Mouse (Mus musculus) layer of hippocampus, adult 9-10 months (tissue): ENCODE data around the gene Pcdh15.

Experiments
- DNase-seq: peaks from one replicate; pipeline ENCODE4 v3.0.0; 2022; ENCODE audit warnings: low spot score

Pcdh15 gene

DNA sequence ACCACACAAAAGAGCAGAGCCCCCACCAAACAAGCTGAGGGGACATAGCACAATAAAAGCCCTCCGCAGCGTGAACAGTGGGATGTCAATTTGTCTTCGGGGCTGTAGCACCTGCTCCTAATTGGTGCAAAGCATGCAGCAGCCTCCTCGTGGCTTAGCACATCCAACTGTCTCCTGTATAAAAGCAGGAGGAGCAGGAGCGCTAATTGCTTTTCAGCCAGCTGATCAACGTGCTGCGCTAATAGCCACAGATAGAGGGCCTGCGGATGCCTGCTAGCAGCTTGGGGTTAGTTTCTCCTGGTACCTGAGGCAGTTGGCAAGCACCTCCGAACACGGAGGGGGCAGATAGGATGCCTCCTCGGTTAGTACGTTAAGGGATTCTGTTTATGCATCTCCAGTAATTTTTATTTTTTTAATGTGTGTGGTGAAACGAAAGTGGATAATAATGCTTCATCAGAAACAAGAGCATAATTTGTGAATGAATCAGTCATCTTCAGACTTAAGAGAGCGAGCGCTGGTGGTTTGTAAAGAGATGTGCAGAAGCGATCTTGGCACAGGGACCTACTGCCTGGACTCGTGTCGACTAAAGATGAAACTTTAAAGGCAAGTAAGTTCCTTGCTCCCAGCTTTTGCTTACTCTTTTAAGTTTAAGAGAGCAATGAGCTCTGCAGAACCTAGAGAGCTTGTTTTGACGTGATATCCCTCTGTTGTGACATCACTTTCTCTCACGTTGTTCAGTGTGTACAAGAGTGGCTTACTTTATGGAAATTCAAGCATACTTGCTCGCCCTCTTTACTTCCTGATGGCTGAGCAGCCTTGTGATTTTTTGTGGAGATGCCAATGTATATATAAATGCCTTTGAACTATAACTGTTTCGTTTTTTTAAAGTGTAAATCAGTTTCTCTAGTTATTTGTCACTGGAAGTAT is 722.8 kb downstream of the Pcdh15 start:
- DNase-seq: peak; percentile 22

GRCm38 (mm10) chr10:73823214-73823613 is 724.1 kb downstream of the Pcdh15 start:
- DNase-seq: no peak

DNA sequence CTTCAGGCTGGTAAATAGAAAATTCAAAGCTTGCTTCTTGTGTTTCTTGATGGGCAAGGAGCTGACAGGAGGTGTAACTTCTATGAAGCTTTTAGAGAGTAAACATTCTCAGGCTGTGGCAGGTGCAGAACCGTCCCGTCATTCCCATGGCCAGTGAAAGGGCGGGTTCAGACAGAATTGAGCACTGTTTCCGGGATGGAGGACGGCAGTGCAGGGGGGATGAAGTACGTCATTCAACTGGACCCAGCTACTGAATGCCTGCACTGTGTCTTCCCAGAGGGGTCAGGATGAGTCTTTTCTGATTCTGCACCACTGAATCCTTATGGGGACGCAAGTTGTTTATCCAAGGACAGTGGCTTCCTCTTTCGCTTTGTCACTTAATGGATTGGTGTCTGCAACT is 727.2 kb downstream of the Pcdh15 start:
- DNase-seq: peak; percentile 13

- no peak for DNase-seq
These were observed 729.6 kb downstream of the Pcdh15 start for GRCm38 (mm10) chr10:73828781-73829180.

GRCm38 (mm10) chr10:73844998-73845397 is 745.9 kb downstream of the Pcdh15 start:
- DNase-seq: no peak

DNA sequence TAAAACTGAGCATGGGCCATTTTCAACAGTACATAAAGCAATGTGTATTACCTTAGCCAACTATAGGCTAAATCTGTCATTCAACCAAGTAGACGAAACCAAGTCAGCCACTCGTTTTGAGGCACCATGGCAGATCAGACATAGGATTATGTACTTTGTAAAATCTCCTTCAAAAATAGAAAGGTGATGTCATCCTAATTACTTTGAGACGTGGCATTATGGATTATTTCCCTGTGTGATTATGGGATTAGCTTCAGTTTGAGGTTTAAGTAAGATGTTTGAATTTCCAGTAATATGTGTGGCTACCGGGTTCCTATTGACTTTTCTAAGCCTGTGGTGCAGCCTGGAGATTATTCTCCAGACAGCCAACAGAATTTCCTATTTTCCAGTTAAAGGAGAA is 763.0 kb downstream of the Pcdh15 start:
- no peak for DNase-seq

DNA sequence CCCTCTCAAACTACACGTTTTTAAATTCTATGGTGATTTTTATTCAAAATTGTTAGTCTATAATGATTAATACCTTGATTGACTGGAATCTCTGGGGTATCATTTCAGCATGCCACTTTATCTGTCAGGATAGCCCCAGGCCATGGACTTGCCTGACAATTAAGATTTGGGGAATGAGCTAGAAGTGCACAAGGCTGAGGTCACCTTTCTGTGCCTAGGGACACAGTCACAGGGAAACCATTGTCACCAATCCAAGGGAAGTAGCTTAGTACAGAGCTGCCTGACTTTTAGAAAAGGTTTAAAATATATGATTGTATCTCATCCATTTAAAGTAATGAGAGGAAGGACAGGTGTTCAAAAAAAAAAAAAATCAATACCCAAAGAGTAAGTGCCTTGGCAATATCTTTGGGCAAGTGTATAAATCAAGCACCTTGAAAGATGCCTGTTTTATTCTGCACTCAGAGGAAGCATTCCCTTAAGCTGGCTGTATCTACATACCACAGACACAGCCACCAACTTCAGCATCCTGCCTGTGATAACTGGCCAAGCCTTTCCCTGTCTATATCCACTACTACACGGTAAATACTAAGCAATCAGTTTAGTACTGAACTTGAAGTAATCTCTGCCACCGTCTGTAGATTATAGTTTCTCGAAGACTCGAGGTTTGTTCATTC is 779.0 kb downstream of the Pcdh15 start:
- DNase-seq: no peak

- no peak for DNase-seq
These were observed 779.6 kb downstream of the Pcdh15 start for GRCm38 (mm10) chr10:73878729-73879067.

DNA sequence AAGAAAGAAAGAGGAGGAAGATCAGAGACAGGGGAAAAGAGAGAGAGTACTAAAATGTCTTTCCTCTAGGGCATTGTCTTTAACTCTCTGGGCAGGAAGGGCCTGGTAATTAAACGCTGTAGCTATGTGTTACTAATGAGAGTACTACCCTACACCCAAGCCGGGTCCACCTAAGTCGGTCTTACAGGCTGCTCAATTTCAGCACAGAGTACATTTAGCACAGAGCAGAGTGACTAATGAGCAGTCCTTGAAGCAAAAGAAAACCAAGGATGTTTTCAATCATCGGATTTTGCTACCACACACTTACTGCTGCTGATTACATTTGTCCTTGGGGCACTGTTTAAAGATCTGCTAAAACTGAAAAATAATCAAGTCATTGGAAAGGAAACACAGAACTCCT is 788.6 kb downstream of the Pcdh15 start:
- DNase-seq: no peak

DNA sequence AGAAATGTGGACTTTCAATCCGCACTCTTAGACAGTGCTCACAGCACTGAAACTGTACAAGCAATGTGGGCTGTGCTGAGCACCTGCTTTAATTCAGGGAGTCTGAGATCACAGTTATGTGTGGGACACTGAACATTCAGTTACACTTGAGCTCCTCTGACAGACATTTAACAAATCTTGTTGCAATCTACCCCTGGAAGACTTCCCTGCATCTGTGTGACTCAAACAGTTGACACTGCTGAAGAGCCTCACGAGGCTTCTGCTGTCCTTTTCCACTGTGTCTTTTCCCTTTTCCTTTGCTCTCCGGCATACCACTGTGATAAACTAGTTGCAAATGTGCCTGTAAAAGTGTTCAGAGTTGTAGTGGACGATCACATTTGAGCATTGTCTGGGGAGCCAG is 793.1 kb downstream of the Pcdh15 start:
- DNase-seq: no peak

DNA sequence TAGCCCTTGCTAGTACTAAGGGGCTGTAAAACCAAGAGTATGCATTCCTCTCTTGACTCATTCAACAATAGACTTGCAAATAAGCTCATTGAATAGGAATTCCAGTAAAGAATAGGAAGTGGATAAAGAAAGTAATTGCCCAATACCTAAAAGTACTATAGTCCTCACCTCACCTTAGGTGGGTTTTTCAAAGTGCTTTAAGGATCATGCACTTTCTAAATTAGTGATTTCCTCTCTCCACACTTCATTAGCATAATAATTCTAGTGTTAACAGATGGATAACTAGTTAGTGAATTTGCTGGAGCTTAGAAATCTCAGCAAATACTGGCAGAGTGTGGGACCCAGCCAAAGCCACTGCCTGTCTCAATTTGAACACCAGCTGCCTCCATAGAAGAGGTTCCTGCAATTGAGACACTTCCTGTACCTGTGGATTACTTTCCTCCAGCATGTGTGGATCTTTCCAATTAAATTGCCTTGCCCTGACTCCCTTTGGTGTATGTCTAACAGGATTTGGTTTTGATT is 797.0 kb downstream of the Pcdh15 start:
- DNase-seq: no peak

DNA sequence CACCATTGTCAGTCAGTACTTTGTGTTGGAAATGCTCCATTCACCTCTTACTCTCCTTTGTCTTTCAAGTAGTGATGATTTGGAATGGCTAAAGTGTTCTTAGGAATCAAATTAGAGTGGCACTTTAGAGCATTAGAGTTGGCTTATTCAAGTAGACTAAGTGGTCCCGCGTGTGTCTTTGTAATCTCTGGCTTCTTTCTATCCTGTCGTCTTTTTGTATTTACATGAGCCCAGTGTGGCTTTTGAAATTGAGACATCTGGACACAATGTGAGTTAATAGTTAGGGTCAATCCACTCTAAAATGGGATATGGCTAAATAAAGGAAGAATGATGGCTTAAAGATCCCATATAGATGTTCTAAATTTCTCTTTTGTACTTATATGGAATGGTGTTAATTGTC is 800.0 kb downstream of the Pcdh15 start:
- DNase-seq: no peak

DNA sequence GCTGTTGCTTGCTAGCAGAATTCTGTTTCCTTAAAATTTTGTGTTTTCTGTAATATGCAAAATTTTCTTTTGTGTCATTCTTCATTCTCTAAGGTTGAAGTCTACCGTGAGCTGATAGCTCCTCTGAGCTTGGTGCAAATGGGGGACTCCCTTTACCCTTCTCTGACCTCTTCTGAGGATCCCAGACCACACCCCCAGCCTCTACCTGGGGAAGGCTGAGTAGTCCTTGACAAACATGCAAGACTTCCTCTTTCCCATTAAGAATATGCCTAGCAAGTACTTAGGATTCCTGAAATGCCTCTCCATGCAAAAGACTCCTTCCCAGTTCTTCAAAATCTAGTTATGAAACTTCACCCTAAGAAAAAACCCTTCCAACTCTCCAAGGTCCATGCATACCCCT is 808.5 kb downstream of the Pcdh15 start:
- DNase-seq: no peak

GRCm38 (mm10) chr10:73908568-73908967 is 809.4 kb downstream of the Pcdh15 start:
- no peak for DNase-seq

DNA sequence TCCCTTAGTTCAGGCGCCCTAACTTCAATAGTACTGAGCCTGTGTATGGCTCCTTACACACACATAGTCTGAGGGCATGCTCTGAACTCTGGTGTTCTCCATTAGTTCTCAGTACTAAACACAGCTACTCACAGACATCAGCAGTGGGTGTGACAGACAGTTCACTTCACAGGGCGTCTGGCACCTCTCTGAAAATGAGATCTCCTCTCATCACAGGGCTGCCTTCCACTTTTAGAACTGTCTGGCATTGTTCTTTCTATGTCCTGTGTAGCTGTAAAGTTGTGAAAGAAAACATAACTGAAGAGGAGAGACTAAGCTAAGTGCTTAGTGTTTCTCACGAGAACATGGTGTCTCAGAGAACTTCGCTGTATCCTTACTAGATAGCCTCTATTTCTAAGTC is 816.0 kb downstream of the Pcdh15 start:
- no peak for DNase-seq

GRCm38 (mm10) chr10:73921579-73921978 is 822.4 kb downstream of the Pcdh15 start:
- DNase-seq: peak; percentile 13

DNA sequence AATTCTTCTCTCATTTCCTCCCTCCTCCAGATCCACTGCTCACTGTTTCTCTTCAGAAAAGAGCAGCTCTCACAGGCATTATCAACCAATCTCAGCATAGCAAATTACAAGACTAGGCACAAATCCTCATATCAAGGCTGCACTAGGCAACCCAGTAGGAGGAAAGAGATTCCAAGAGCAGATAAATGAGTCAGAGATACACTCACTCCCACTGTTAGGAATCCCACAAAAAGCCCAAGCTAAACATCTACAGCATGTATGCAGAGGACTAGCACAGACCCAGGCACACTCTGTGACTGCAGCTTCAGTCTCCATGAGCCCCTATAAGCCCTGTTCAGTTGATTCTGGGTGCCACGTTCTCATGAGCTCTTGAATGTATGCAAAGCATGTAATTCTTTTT is 829.5 kb downstream of the Pcdh15 start:
- no peak for DNase-seq

DNA sequence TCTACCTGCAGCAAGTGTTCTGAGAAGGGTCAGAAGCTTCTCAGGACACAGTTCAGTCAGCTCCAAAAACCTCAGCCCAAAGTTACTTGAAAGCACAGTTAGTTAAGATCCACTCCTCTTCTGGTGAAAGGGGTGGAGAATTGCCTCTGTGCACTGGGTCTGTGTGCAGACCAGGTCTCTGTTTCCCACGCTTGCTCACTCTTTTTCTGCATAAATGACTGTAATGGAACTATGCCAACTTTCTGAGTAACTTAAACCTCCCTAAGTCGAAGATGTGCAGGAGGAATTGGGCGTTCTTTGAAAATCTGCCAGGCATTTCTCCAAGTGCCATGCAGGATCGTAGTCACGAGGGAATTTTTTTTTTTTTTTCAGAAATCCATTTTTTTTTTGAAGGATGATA is 830.6 kb downstream of the Pcdh15 start:
- no peak for DNase-seq

GRCm38 (mm10) chr10:73931185-73931584 is 832.0 kb downstream of the Pcdh15 start:
- DNase-seq: no peak

DNA sequence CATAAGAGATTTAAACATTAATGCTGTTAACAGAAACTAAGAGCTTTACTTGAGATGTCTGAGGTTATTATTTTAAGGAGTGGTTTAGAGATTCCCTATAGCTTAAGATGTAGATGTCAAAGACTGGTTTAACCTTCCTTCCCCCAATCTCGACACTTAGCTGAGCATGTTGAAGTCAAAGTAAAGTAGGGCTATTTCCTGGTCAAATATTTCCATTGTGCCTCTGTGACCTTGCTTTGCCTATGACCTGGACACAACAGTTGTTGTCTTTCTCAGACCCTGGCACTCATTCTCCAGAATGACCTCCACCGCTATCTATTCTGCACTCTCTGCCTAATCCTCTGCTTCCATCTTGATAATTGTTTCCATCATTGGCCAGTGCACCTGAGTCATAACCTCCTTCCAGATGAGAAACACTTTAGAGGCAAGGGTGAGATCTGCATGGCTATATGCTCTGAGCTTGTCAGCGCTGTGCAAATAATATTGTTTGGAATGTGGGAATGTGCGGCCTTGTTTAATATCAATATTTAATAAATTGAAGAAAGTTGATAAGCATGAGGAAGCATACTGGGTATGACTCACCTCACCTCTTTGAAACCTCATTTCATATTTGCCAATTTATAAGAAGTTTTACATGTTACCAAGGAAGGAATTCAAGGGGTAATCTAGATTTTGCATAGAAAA is 833.0 kb downstream of the Pcdh15 start:
- no peak for DNase-seq

- DNase-seq: no peak
These were observed 837.0 kb downstream of the Pcdh15 start for GRCm38 (mm10) chr10:73936121-73936520.

DNA sequence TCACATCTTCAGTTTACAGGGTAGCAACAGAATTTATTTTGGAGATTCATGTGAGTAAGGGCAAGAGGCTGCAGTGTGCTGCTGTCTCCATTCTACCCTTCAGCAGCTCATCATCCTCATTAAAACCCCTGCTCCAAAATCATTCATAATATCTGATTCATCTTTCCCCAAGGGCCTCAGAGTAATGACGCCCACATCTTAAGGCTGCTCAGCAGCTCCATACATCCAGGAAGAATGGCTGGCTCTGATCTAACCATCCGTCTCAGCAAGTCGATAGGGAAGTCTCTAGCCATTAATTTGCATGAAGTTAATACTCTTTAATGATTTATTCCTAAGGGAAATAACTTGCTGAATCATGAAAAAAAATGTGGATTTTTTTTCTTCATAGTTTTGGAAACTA is 839.8 kb downstream of the Pcdh15 start:
- DNase-seq: no peak

GRCm38 (mm10) chr10:73947799-73948198 is 848.7 kb downstream of the Pcdh15 start:
- DNase-seq: no peak
